Mouse (Mus musculus): ENCODE results near the gene Cxxc4.

GRCm38 (mm10) chr3:134239971-134240717, 3.9 kb downstream of the Cxxc4 start:
- TF ChIP-seq CTCF (IDR thresholded peaks at IDR 0.05; ENCODE audit: insufficient read depth, low read depth, low read length) (no peak), POLR2A (IDR thresholded peaks at IDR 0.05; ENCODE audit: insufficient read depth, low read depth, low read length) (no peak)

Measured in olfactory bulb, adult 2 months (tissue).